Mouse (Mus musculus): ENCODE measurements around the gene Dupd1.
A peak's percentile ranks its signal among the peaks of the same experiment; 100 is the strongest.

Gene Dupd1

DNA sequence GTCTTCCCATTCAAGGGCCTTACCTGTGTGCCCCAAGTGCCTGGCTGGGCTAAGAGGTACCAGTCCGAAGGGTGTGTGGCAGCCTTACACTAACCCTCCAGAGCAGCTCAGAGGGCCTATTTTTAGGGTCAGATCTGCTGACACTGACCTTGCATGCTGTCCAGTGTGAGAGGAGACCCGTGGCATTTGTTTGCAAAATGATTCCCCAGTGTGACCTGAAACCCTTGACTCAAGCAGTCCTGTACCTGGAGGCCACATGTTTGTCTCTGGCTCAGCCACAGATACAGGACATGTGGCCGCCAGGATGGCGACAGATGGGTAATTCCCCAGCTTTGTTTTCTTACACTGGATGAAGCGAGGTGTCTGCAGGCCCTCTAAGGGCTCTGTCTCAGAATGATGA is at the start of gene Dupd1:
Gene Dupd1 (minus strand): TSS at position 91 of the 400 bp plus-strand sequence.
- DNase-seq: no peak

DNA sequence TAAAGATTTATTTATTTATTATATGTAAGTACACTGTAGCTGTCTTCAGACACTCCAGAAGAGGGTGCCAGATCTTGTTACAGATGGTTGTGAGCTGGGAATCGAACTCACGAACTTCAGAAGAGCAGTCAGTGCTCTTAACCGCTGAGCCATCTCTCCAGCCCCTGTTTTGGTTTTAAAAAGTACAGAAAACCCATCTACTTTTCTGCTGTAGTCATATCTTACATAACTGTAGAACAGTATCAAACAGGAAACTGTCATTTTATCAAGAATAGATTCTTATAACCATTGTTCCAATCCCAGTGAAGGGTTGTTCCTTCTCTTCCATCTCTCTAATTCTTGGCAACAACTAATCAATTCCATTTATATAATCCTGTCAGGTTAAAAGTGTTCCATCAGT is 49.4 kb upstream of the Dupd1 start:
- DNase-seq: no peak

GRCm38 (mm10) chr14:21761560-21761959 is 47.2 kb upstream of the Dupd1 start:
- no peak for DNase-seq

- no peak for DNase-seq
Measured at GRCm38 (mm10) chr14:21753367-21753766, 39.0 kb upstream of the Dupd1 start.

- no peak for DNase-seq
Measured at GRCm38 (mm10) chr14:21752411-21752810, 38.0 kb upstream of the Dupd1 start.

DNA sequence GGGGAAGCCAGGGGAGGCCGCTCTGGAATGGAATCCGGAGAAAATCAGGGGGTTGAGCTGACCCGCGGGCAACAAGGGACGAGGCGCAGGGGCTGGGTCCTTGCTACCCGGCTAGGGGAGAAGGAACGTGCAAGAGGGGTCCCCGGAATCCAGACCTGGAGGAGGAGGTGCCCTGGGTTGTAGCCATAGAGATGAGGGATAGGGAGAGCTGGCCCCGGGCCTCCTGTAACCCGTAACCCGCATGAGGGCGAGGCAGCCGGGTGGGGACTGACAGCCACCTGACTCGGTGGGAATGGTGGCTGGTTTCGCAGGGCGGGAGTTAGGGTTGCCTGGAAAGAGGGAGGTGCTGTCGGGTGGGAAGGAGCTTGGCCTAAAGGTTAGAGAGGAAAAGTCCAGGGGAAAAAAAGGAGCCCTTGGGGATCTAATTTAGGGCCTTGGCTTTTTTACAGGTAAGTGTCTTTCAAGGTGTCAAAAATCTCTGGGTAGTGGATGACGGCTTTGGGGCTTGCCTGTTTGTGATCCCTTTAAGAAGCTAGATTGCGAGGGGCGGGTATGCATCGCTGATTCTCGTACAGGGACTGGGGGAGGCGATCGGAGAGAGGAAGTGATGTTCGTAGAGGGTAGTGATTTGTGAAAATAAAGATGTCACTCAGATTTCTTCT is 36.6 kb upstream of the Dupd1 start, which contains the start of gene Dusp13:
Gene Dusp13 (minus strand): TSS at position 301 of the 662 bp plus-strand sequence.
- peak; percentile 66 to 71 for DNase-seq

DNA sequence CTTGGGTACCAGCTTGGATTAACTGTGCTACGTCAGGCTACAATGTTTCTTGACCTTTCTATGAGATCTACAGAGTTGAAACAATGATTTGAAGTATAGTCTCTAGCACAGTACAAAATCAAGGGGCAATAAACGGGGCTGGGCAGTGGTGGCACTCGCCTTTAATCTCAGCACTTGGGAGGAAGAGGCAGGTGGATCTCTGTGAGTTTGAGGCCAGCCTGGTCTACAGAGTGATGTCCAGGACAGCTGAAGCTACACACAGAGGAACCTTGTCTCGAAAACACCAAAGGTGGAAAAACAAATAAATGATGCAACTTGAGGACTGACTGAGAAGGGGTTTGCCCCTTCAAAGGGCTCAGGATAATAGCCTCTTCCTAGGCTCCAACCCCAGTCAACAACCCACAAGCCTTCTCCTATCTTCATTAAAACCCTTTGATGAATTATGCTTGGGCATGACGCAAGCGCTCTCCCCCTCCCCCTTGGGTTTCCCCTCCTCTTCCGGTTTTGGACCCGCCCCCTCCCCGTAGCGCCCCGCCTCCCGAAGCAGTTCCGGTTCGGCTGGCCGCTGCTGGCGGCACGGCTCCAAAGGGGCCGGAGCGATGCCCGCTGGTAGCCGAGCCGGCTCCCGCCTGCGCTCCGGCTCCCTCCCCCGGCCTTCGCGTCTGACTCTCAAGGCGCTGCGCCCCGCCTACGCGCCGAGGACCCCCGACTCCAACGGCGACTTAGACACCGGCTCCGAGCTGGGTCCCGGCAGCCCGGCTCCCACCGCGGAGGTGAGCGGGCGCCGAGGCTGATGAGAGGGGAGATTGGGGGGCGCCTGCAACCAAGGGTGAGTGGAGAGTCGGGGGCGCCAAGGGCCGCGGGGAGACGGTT is 35.9 kb upstream of the Dupd1 start, which contains the start of gene Samd8:
Gene Samd8 (plus strand): TSS at position 524 of the 873 bp plus-strand sequence.
- peak; percentile 85 to 86 for DNase-seq

- peak; percentile 56 to 57 for DNase-seq
Measured at GRCm38 (mm10) chr14:21748142-21748870, 33.9 kb upstream of the Dupd1 start.

- DNase-seq: no peak
Measured at GRCm38 (mm10) chr14:21747436-21748141, 33.2 kb upstream of the Dupd1 start.

DNA sequence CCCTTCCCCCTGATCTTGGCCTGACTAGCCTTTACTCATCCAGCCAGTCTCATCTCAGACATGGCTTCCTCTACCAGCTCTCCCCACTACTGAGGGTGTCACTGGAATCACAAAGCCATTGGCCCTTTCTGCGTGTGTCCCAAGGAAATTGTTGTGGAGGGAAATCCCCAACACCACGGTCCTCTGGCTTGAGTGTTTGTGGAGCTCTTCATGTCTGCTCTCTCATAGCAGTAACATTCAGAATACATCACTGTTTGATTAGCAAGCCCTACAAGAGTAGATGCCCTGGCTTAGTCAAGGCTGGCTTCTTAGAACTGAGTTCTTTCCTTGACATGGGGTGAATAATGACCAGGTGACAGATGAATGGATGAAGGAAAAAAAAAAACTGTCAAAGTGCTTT is 32.5 kb upstream of the Dupd1 start:
- DNase-seq: no peak

DNA sequence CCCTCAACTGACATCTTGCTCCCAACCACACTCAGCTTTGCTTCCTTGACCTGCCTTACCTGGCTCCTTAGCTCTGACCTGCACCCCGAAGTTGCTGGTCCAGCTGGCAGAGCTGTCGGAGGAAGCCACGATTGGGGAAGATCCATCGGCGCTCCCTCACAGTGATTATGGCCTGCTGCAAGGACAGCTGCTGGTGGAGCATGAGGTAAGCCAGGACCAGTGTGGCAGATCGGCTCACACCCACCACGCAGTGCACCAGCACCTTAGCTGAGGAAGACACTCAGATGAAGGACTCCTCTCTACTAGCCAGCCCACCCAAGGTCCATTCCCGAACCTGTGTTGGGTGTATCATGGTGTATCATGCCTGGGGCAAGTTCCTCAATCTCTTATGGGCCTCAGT is 31.9 kb upstream of the Dupd1 start:
- no peak for DNase-seq

GRCm38 (mm10) chr14:21745149-21745548 is 30.8 kb upstream of the Dupd1 start:
- DNase-seq: no peak

GRCm38 (mm10) chr14:21744169-21744568 is 29.8 kb upstream of the Dupd1 start:
- no peak for DNase-seq

DNA sequence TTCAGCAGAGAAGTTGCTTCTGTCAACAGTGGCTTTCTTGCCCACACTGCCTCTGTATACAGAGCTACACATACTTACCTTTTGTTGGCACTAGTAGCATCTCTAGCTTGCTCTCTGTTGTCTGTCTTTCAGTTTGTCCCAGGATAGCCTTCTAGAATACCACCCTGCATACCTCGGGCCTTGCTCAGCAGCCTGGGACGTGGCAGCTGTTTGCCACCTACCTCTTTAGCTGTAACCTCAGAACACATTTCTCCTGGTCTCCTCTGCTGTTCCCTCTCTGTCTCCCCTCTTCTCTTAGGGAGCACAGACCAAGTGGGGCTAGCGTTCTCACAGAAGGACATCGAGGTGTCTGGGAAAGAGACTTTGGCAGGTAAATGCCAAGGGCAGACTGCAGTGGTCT is 28.1 kb upstream of the Dupd1 start:
- no peak for DNase-seq

GRCm38 (mm10) chr14:21741786-21742185 is 27.4 kb upstream of the Dupd1 start:
- peak; percentile 84 to 86 for DNase-seq

- DNase-seq: no peak
Measured at GRCm38 (mm10) chr14:21741314-21741713, 26.9 kb upstream of the Dupd1 start.

GRCm38 (mm10) chr14:21740345-21740744 is 26.0 kb upstream of the Dupd1 start:
- DNase-seq: no peak

DNA sequence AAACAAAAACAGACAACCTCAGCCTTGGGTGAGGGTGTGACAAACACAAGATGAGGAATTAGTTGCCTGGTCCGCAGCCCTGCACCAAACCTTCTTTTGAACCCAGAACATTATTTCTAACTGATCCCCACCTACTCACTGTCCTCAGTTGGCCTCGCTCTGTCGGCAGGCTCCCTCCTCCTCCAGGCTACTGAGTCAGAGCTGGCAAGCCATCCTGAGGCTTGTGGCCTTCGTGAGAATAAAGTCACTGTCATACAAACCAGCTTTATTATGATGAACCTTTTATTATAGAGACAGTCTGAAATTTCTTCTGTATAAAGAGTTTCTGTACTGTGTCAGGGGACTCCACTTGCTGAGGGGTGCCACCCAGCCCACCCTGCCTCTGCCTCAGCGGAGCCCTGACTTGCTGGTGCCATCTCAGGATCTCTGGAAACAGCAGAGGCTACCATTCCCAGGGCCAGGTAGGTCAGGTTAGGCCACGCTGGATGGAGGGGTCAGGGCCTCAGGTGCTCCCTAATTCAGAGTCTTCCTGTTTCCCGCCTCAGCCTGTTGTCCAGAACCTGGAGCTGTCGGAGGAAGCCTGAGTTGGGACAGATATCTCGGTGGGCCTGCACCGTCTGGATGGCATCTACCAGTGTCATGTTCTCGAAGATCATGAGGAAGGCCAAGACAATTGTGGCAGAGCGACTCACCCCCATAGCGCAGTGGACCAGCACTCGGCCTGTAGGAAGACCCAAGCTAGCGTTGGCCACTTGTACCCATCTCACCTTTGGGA is 18.9 kb upstream of the Dupd1 start:
- no peak for DNase-seq

GRCm38 (mm10) chr14:21729936-21730335 is 15.6 kb upstream of the Dupd1 start:
- DNase-seq: no peak

GRCm38 (mm10) chr14:21729031-21729732 is 14.8 kb upstream of the Dupd1 start:
- no peak for DNase-seq

GRCm38 (mm10) chr14:21722021-21722698 is 7.8 kb upstream of the Dupd1 start:
- no peak for DNase-seq
